Mouse (Mus musculus) thymus, postnatal 4 days (tissue): ENCODE data around the gene Tex22.

Experiments
- DNase-seq: peaks from one replicate; pipeline ENCODE4 v3.0.0; 2021

The Tex22 gene

DNA sequence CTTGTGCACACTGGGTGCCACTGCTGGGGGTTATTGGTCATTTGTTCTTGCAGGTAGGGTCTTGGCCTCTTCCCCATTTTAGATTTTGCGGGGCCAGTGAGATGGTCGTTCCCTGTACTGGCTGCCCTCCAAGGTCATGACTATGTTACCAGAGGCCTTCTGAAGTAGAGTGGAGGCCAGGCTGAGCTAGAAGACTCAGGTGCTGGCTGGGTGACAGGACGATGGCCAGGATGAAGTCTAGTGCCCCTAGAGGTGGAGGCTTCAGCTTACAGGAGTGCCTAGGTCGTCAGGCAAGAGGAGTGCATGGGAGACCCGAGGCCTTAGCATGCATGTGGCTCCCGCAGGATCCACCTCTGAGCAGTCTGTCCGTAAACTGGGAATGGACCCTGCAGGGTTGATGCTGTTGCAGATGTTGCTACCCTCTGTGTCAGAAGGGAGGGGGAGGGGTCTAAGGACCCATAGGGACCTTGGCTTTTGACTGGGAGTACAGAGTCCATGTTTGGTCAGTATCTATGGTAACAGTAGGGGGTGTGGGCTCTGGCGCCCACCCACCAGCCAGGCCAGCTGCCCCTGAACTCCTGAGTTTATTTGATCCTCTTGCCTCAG, 29.6 kb downstream of the Tex22 start:
- DNase-seq: peak; percentile 50

DNA sequence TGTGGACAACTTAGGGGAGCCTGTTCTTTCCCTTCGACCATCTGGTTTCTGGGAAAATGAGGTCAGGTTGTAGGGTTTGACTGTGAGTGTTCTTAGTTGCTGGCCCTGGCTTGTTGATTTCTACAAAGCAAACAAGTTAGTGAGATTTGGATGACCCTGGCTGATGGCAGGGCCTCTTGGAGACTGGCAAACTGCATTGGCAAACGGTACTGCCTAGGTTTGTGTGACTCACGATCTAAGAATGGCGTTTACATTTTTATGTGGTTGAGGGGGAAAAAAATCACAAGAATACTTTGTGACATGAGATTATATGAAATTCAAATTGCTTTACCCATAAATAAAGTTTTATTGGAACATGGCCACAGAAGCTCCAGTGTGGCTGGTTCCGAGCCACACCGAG, 32.1 kb downstream of the Tex22 start:
- DNase-seq: no peak

DNA sequence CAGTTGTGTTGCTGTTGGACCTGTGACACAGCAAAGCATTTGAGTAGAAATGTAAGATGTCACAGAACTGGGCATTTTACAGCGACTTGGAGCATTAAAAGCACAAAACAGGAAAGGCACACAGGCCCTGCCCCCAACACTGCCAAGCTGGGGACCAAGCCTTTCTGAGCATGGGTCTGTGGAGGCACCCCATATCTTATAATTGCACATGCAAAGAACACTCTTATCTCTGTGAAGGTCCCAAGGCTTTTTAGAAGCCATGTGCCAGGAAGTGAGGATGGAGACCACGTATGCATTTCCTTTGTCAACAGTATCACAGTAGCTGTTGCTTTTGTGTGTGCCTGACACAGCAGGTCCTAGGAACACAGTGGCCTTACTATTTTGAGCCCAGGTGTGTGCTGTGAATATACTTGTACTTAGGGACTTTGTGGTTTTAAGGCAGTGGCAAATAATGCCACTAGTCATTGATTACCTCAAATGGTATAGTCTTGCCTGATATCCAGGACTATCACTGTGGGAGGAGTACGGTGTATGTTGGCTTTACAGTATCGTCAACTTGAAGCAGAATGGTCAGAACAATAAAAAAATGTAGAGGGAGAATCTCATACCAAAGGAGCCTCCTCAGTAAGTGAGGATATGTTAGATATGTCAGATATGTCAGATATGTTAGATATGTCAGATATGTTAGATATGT, 33.3 kb downstream of the Tex22 start:
- no peak for DNase-seq

DNA sequence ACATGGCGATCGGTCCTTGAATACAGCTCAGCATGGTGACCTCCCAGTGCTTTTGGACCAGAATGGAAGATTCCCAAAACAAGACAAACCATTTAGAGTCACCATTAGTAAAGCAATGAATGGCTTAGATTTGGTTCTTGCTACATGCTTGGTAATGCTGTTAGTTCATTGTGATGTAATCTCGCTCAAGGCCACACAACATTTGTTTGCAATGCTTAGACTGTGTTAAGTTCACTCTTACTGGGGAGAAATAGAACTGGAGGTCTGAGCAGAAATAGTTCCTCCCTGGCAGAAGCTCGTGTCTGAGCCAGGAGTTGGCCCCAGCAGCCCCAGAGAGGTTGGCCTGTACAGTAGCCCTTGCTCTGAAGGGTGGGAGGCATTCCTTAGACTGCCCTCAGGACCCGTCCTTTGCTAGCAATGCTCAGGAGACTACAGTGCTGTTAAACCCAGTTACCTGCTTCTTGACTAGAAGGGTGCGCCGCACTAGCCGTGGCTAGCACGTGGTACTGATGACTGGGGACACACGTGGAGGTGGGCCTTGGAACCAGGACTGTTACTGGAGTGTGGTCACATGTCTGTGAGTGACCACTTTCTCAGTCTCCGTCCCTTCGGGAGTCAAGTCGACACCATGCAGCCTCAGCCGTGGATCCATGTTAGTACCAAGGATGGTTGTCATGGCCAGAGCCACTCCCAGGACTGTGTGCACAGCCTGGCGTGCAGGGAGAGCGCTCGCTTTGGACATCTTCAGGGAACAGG, 34.4 kb downstream of the Tex22 start:
- no peak for DNase-seq

DNA sequence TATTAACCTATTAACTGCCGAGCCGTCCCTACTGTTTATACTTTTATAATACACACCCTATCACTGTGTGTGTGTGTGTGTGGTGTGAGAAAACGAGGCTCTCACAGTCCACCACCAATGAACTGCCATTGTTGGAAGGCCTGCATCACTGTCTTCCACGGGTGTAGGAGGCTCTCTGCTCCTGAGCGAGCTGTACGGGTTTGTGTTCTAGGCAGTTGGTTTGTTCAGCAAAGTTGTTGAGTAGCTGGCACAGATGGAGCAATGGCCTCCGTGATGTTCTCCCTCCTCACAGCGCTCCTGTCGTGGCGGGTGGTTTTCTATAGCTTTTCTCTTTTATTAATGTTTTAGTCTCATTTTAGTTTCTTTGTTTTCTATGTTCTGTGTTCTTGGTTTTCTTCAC, 35.5 kb downstream of the Tex22 start:
- DNase-seq: no peak

DNA sequence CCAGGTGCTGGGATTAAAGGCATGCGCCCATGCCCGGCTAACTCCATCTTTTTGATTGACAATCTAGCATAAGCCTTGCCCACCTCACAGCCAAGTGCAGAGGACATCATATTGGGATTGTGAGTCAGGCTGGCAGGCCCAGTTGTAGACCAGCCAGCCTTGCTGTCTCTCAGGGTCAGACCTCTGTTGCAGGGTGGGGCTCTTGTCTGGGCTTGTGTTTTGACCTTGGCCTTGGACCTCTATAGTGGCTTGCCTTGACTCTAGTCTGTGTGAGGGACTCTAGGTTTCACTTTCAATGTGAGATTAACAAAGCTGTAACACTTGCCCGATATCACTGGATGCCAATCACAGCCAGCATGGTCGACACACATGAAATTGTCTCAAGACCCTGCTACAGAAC, 39.8 kb downstream of the Tex22 start:
- DNase-seq: no peak

DNA sequence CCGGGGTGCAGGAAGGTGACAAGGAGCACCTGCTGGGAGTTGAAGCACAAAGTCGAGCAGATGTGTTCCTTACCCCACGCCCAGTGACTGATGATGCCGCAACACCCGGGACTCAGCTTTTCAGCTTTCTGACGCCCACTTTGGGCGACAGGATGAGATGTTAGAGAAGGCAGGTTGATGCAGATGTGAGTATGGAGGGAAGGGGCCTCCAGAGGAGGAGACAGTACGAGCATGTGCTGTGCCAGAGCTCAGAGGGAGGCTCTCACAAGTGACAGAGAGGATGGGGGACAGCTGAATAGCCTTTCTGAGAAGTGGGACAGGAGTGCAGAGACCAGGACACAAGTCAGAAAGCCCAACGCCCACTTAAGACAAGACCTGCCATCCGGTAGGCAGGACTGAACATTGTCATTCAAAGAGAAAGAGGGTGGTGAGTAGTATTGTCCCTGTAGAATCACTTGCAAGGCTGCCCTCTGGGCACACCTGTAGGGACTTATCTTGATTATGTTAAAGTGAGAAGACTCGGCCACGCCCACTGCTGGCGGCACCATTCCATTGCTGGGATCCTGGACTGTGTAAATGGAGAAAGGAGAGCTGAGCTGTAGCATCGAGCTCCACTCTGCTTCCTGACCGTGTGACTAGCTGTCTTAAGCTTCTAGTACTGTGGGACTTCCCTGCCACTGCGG, 40.7 kb downstream of the Tex22 start:
- no peak for DNase-seq

DNA sequence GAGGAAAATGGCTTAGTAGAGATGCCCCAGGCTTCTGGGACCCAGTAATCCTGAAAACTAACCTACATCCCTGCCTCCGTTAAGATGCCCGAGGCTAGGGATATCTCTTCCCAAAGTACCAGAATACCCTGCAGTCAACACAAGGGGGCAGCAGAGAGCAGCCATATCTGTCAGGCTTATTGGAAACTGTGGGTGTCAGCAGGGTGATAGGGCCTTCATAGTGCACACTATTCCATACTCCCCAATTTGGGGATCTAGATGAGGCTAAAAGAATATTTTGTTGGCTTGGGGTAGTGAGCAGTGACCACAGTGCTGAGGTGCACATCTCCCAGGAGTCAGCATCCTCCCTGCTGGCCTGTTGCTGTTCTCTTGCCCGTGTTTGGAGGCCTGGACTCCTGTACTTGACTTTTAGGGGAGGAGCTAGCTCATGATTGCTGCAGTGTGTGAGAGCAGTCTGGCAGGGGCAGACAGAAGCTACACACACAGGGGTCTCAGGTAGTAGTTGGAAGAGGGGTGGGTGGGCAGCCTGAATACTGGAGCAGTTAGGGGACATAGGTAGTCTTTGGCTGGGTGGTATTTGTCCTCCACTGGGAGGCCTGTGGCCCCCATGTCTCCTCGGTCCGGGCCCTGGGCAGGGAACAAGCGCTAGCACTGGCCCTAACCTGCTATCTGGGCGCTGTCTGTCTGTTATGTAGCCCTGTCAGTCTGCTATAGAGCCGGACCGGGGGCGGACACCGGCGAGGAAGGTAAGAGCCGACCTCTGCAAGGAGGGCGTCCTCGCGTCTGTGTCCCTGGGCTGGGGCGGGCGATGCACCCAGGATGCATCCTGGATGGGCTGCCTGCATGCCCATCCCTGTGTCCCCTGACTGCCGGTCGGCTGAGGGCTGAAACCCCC, 45.5 kb downstream of the Tex22 start:
- peak; percentile 87 for DNase-seq

DNA sequence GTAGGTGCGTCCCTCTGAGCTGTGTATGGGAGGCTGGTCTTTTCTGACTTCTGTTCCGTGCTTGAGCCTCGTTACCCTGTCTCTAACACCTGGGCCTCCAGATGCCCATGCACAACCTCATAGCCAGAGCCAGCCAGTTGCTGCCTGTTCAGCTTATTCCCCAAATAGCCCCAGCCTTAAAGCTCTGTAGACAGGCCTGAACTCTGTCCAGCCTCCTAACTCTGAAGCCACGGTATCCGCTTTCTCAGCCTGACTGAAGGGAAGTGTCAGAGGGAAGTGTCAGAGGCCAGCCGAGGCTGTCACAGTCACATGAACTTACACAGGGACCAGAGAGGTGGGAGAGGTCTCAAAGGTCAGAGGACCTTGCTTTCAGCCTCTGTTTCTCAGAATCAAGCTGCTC, 50.4 kb downstream of the Tex22 start:
- DNase-seq: no peak

DNA sequence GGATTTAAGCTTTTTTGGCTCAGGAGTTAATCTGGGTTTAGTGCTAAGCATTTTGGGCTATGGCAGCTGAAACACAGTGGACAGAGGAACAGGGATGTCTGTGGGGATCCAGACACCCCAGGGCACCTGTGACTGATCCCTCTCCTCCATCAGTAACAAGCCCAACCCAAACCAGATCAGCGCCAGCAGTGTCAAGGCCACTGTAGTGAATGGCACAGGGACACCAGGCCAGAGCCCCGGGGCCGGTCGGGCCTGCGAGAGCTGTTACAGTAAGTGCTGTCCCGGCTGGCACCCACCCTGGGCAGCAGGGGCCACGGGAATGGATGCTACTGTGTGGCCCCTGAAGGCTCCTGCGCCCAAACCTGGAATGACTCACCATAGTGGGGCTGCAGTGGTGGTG, 56.4 kb downstream of the Tex22 start:
- no peak for DNase-seq

DNA sequence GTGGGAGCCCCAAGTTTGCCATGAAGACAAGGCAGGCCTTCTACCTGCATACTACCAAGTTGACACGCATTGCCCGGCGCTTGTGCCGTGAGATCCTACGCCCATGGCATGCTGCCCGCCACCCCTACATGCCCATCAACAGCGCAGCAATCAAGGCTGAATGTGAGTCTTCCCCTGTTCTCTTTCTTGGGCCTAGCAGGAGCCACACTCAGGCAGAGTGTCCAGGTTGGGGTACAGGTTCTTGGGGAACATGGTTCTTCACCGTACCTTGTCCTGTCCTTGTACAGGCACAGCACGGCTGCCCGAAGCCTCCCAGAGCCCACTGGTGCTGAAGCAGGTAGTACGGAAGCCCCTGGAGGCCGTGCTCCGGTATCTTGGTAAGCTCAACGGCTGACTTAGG, 57.3 kb downstream of the Tex22 start:
- DNase-seq: no peak

DNA sequence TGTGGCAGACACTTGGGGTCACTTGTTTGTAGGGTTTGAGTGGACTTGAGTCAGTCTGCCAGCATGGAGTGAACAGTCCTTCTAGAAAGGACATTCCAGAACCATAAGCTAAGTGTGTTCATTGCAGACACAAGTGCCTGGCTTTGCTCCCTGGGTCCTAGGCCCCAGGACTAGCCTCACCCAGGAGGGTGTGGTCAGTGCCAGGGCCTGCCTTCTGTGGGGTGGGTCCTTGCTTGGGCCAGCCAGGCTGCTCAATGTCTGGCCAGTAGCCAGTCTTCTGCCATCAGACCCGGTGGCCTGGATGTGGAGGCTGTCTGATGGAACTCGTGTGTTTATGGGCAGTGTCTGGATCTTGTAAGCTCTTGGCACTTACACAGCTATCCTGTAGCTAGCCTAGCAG, 58.3 kb downstream of the Tex22 start:
- no peak for DNase-seq

DNA sequence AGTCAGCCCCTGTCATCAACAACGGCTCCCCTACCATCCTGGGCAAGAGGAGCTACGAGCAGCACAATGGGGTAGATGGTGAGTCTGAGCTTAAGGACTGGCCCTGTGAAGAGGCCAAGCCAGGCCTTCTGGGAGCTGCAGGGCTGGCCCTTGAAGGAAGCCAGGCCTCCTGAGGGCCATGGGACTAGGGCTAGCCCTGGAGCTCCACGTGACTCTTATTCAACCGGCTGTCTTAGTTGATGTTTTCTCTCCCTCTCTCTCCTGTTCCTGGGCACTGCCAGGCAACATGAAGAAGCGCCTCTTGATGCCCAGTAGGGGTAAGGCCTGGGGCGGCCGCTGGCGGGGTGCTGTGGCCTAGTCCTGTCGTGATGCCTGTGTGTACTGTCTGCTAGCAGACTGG, 59.0 kb downstream of the Tex22 start:
- DNase-seq: no peak

DNA sequence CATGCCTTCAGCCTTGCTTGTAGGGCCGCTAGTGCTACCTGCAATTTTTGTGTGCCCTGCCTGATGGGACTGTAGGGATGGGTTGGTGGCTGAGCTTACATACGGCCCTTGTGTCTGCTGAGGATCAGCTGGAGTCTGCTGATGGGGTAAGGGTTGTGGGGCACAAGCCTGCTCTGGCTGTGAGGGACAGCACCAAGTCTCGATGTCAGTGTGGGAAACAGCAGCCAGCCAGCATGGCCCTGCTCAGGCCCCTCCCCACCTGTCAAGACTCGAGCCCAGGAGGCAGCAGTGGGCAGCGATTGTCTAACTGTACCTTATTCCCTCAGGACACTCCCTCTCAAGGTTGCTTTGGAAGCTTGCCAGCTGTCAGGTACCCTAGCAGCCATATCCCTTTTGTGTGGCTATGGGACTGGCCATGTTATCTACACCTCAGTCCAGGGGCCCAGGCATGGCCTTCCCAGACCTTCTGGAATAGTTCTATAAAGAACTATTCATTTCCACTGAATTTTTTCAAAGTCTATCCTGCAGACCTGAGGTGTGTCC, 59.6 kb downstream of the Tex22 start:
- DNase-seq: no peak

DNA sequence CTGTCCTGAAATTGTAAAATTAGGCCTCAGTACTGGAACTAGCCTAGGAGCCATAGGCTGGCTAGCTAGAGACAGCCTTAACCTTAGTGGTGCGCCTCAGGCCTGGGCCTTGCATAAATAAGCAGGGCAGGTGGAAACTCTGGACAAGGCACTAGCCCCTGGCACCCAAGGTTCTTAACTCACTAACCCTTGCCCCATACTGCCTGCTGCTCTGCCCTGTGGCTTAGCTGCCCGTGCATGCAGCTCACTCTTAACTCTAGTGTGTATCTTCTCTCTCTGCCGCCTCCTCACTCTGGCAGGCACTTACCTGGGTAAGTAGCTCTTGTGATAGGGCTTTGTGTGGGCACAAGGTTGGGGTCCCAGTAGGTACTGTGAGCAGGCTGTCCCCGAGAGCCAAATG, 60.2 kb downstream of the Tex22 start:
- no peak for DNase-seq

DNA sequence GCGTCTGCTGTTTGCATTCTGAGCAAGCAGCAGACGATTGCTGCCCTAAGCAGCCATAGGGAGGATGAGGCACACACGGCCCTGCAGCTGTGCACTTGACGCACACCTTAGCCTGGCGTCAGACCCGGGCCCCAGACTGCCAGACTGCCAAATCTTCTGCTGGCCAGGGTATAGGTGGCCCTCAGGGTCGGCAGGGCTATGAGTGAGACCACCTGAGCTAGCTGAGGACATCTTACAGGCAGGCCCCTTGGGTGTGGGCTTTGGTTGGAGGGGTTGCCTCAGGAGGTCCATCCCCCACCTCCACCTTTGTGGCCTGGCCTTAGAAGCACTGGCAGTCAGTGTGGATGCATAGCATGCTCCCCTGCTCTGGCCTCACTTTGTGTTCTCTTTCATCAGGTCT, 61.1 kb downstream of the Tex22 start:
- DNase-seq: no peak

DNA sequence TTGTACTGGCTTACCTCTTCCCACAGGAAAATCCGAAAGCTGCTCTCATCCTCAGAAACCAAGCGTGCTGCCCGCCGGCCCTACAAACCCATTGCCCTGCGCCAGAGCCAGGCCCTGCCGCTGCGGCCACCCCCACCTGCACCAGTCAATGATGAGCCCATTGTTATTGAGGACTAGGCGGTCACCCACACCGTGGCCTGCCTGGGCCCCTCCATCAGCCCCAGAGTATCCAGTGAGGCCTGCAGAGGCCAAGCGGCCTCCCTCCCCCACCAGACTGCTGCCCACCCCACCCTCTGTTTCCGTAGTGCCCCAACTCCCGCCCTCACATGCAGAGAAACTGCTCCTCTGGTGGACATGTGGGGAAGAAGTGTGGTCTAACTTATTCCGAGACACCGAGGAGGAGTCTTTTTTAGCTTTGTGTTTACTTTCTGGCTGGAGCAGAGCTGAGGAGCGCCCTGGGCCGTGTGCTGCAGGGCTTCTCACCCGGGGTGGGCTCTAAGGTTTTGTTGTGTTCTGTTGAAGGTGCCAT, 62.3 kb downstream of the Tex22 start:
- no peak for DNase-seq

DNA sequence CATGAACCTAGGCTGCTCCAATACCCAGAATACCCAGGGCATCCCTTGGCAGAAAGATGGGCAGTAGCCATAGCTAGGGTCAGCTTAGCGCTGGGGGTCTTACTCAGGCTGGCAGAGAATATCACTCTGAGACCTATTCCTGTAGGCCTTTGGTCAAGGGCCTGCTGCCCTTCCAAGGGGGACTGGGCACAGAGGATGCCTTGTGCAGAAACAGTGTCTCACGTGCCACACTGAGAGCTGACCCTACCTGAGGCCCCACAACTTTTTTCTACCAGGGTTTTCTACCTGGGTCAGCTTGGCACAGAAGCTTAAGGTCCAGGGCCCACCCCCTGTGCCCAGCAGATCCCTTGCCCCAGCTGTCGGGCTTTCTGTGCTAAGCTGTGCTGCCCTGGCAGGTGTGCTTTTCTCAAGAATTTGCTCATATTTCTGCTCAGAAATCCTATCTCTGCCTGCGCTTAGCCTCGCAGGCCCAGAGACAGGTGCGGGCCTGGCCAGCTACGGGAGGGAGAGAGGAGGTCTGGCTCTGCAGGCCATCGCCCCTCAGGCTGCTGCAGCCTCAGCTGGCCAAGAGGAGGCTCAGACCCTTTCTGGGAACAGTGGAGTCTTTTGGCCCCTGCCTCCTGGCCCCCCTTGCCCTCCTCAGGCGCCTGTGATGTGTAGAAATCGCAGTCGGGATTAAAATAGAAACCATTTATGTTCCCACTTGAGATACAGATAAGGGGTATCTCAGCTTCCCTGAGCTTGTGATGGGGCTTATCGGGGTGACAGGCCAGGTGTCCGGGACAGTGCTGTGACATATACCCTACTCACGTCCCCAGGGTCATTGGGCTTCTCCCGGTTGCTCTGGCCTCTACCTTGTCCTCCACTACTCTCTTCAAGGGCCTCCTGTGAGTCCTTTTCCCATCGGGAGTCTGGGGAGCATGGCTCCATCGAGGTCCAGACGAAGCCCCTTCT, 63.2 kb downstream of the Tex22 start:
- no peak for DNase-seq

DNA sequence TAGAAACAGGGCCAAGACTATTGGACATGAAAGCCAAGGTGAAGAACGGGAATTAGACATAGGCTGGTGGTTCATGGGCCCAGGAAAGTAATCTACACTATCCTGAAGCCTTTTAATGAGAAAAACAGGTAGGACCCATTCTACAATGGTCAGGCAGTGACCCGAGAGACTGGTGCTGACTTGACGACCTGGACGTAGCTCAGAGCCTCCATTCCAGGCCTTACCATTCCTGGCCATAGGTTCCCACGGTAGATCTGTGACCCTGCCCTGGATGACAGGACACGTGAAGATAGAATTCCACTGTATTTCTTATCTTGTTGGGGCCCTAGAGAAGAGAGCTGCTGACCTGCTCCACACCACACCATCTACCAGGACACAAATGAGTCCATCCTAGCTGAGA, 64.0 kb downstream of the Tex22 start:
- no peak for DNase-seq
